Mouse (Mus musculus): ENCODE data around the gene Stxbp5. TPM values are rescaled to one million over a fixed set of nuclear protein-coding genes. Genes with fewer than 3 reads are reported as not detected.

Stxbp5 gene
- 11.2 and 11.8 TPM in 2 replicates for total RNA-seq (2012; rRNA removed)
- 9.8 and 10.8 TPM in 2 replicates for total RNA-seq (2014; rRNA removed)
- 17.0 and 20.1 TPM in 2 replicates for polyA plus RNA-seq (2012; ENCODE audit: insufficient read length, low read depth)

DNA sequence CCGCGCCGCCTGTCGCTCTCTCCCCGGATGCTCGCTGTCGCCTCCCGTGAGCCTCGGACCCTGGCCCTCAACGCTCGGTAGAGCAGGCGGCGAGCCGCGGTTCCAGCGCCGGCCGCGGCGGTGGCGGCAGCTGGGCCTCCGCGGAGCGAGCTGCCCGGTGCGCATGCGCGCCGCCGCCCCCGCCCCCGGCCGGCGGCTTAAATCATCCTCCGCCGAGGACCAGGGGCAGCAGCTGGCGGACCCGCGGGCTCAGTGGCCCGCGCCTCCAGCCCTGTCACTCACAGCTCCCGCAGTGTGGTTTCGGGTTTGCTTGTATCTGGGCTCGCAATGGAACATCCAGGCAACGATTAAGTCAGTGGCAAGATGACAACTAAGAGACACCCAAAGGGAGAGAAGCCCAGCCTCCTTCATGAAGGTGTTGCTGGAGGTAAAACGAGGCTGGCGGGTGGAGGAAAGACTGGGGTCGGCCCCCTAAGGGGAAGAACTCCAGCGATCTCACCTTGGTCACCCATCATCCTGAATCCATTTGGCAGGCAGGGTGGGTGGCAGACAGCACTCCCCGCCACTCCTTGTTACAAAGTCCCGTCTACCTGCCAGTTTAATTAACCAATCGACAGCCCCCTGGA is at the start of gene Stxbp5:
Stxbp5 (minus strand) TSS at position 9 of the 626 bp plus-strand sequence.
- Histone ChIP-seq H3K4me2 (ENCODE audit: insufficient read depth, low read depth, poor library complexity, severe bottlenecking) (peak within 1 kb of the TSS; percentile 100), H3K4me3 (replicated peaks in 1 of 3; ENCODE audit: low read depth in 2 of 3, low read length in 2 of 3, poor library complexity in 1 of 3) (peak within 1 kb of the TSS; percentile 73 to 85 (median 74)), H3K27ac (ENCODE audit: insufficient read depth, low read depth) (peak within 1 kb of the TSS; percentile 74), H3K36me3 (replicated peaks in 1 of 2; ENCODE audit: control insufficient read depth in 1 of 2, insufficient read depth in 1 of 2, low read length in 1 of 2) (no peaks in the 10 kb centered on the region), H3K27me3 (replicated peaks) (no peaks in the 10 kb centered on the region), H3K79me2 (replicated peaks; ENCODE audit: control insufficient read depth, extremely low read depth, insufficient read depth, poor library complexity, severe bottlenecking) (peaks cover 23% of the 10 kb centered on the region), H3K9ac (ENCODE audit: insufficient read depth, low read depth) (peak within 1 kb of the TSS; percentile 77), H3K9me3 (replicated peaks; ENCODE audit: low read length) (no peaks in the 10 kb centered on the region), H3K4me1 (ENCODE audit: control insufficient read depth in 1 of 2, insufficient read depth in 2 of 2) (peaks cover 3 to 29% of the 10 kb centered on the region in 2 experiments; a peak in 3 of 4 replicates)
- TF ChIP-seq HCFC1 (IDR thresholded peaks at IDR 0.05; ENCODE audit: low read depth, low read length) = peak; percentile 40; the same call in 1 of the 2 replicates
- peak; percentile 70 for TF ChIP-seq POLR2A (IDR thresholded peaks at IDR 0.05; ENCODE audit: low read depth, low read length)
- TF ChIP-seq NELFE (IDR thresholded peaks at IDR 0.05; ENCODE audit: low read depth, low read length) = peak; percentile 68
- TF ChIP-seq TCF12 (IDR thresholded peaks at IDR 0.05; ENCODE audit: low read depth, low read length) = peak; percentile 69; the same call in 1 of the 2 replicates
- TF ChIP-seq CHD2 (IDR thresholded peaks at IDR 0.05; ENCODE audit: low read length) = no peak
- no peak for TF ChIP-seq ZC3H11A (IDR thresholded peaks at IDR 0.05; ENCODE audit: low read depth, low read length)
- 0 out of 2 replicates have a peak, but pooled peaks have one; percentile 91 for TF ChIP-seq UBTF (IDR thresholded peaks at IDR 0.05; ENCODE audit: low read depth, low read length)
- TF ChIP-seq GABPA (IDR thresholded peaks at IDR 0.05; ENCODE audit: insufficient replicate concordance, low read depth, low read length) = no peak
- peak; percentile 85 for TF ChIP-seq SIN3A (IDR thresholded peaks at IDR 0.05; ENCODE audit: low read length)
- peak; percentile 95 for TF ChIP-seq NRF1 (IDR thresholded peaks at IDR 0.05; ENCODE audit: low read depth, low read length)
- no peak for TF ChIP-seq USF1 (IDR thresholded peaks at IDR 0.05; ENCODE audit: low read depth, low read length)
- peak; percentile 68 for TF ChIP-seq MXI1 (IDR thresholded peaks at IDR 0.05; ENCODE audit: low read depth, low read length)
- TF ChIP-seq MAX (IDR thresholded peaks at IDR 0.05; ENCODE audit: low read length) = peak; percentile 58
- TF ChIP-seq JUN (IDR thresholded peaks at IDR 0.05; ENCODE audit: insufficient read depth, low read depth, low read length) = no peak
- no peak for TF ChIP-seq TBP (conservative IDR thresholded peaks at IDR 0.05; ENCODE audit: low read depth, low read length)
- peak; percentile 81 for TF ChIP-seq ZMIZ1 (IDR thresholded peaks at IDR 0.05; ENCODE audit: low read depth, low read length)
- no peak for TF ChIP-seq JUND (conservative IDR thresholded peaks at IDR 0.05; ENCODE audit: low read depth, low read length)
- no peak for TF ChIP-seq ELF1 (IDR thresholded peaks at IDR 0.05; ENCODE audit: low read depth, low read length)
- no peak for TF ChIP-seq PAX5 (IDR thresholded peaks at IDR 0.05; ENCODE audit: low read length)
- 0 out of 2 replicates have a peak, but pooled peaks have one; percentile 33 for TF ChIP-seq CHD1 (IDR thresholded peaks at IDR 0.05; ENCODE audit: low read depth, low read length)
- TF ChIP-seq BHLHE40 (IDR thresholded peaks at IDR 0.05; ENCODE audit: low read depth, low read length) = 0 out of 2 replicates have a peak, but pooled peaks have one; percentile 11
- TF ChIP-seq E2F4 (IDR thresholded peaks at IDR 0.05; ENCODE audit: insufficient replicate concordance, low read depth, low read length) = no peak
- no peak for TF ChIP-seq ZNF384 (IDR thresholded peaks at IDR 0.05; ENCODE audit: low read depth, low read length)
- TF ChIP-seq RAD21 (IDR thresholded peaks at IDR 0.05; ENCODE audit: low read depth, low read length) = no peak
- no peak for TF ChIP-seq POLR2AphosphoS2 (IDR thresholded peaks at IDR 0.05; ENCODE audit: low read depth, low read length)
- 0 out of 2 replicates have a peak, but pooled peaks have one; percentile 48 for TF ChIP-seq RCOR1 (conservative IDR thresholded peaks at IDR 0.05; ENCODE audit: low read depth, low read length)
- peak; percentile 63; the same call in 1 of the 2 replicates for TF ChIP-seq MEF2A (IDR thresholded peaks at IDR 0.05; ENCODE audit: borderline replicate concordance, low read depth, low read length)
- no peak for TF ChIP-seq SMC3 (IDR thresholded peaks at IDR 0.05; ENCODE audit: low read depth, low read length)
- TF ChIP-seq CTCF (conservative IDR thresholded peaks at IDR 0.05 in 1 of 2, IDR thresholded peaks at IDR 0.05 in 1 of 2; ENCODE audit: low read depth in 2 of 2, low read length in 2 of 2) = no peak
- TF ChIP-seq ETS1 (conservative IDR thresholded peaks at IDR 0.05; ENCODE audit: low read depth, low read length) = no peak
- TF ChIP-seq MAFK (IDR thresholded peaks at IDR 0.05; ENCODE audit: insufficient replicate concordance, low read length) = no peak
- TF ChIP-seq ZKSCAN1 (IDR thresholded peaks at IDR 0.05; ENCODE audit: borderline replicate concordance, low read depth, low read length) = no peak
- TF ChIP-seq KAT2A (IDR thresholded peaks at IDR 0.05; ENCODE audit: insufficient replicate concordance, low read length) = no peak
- 0 out of 2 replicates have a peak, but pooled peaks have one; percentile 43 for TF ChIP-seq MAZ (IDR thresholded peaks at IDR 0.05; ENCODE audit: low read depth, low read length)
- TF ChIP-seq USF2 (conservative IDR thresholded peaks at IDR 0.05; ENCODE audit: low read depth, low read length) = no peak
- TF ChIP-seq EP300 (IDR thresholded peaks at IDR 0.05; ENCODE audit: low read length) = no peak
- no peak for TF ChIP-seq MYC (IDR thresholded peaks at IDR 0.05; ENCODE audit: low read depth, low read length)
- TF ChIP-seq IRF4 (IDR thresholded peaks at IDR 0.05; ENCODE audit: low read depth, low read length) = peak; percentile 49; the same call in 1 of the 2 replicates
- dilution Hi-C loops (cut with MboI; ENCODE audit: extremely low pct_ligation_motif_present, extremely low pct_unique_long_range_greater_than_20kb, low sequenced_read_pairs) = no loop called here
- DNase-seq (ENCODE audit: extremely low read depth) = peak; percentile 58
- in situ Hi-C loops (cut with MboI; ENCODE audit: low pct_ligation_motif_present, low pct_unique_long_range_greater_than_20kb, low sequenced_read_pairs) = no loop called here
